Mouse (Mus musculus): ENCODE results near the gene Cd63. TPM values are rescaled to one million over a fixed set of nuclear protein-coding genes. Genes with fewer than 3 reads are reported as not detected.

Gene Cd63
- total RNA-seq, 2 experiments from 2014 or later, result 117 to 143 TPM

- no peak for DNase-seq
- intact Hi-C loops (cut with DNase I), result no loop called here
Measured at GRCm38 (mm10) chr10:128901409-128901808, 620 bp downstream of the Cd63 start.

- intact Hi-C loops (cut with DNase I), result no loop called here
- no peak for DNase-seq
Measured at GRCm38 (mm10) chr10:128902409-128902988, 1.7 kb downstream of the Cd63 start.

- no peak for DNase-seq
- intact Hi-C loops (cut with DNase I), result no loop called here
Measured at GRCm38 (mm10) chr10:128904812-128905211, 4.0 kb downstream of the Cd63 start.

- intact Hi-C loops (cut with DNase I), result no loop called here
Measured at GRCm38 (mm10) chr10:128908778-128909448, 8.1 kb downstream of the Cd63 start.

GRCm38 (mm10) chr10:128909567-128910028 is 8.8 kb downstream of the Cd63 start:
- intact Hi-C loops (cut with DNase I), result no loop called here

More at GRCm38 (mm10) chr10:128908778-128909448, 8.1 kb downstream of the Cd63 start:
- no peak for DNase-seq

GRCm38 (mm10) chr10:128910066-128910841 is 9.5 kb downstream of the Cd63 start:
- DNase-seq, result peak; percentile 51 to 69

More at GRCm38 (mm10) chr10:128909567-128910028, 8.8 kb downstream of the Cd63 start:
- DNase-seq, result peak; percentile 77 to 83

GRCm38 (mm10) chr10:128911430-128911829 is 10.6 kb downstream of the Cd63 start:
- intact Hi-C loops (cut with DNase I), result no loop called here
- DNase-seq, result no peak

More at GRCm38 (mm10) chr10:128910066-128910841, 9.5 kb downstream of the Cd63 start:
- intact Hi-C loops (cut with DNase I), result no loop called here

GRCm38 (mm10) chr10:128912268-128912667 is 11.5 kb downstream of the Cd63 start:
- no peak for DNase-seq
- intact Hi-C loops (cut with DNase I), result loop anchor here (2.0 kb wide), 1 partner anchor 33 kb away; no protein-coding TSS in a partner anchor

- intact Hi-C loops (cut with DNase I), result loop anchor here (2.0 kb wide), 1 partner anchor 32 kb away; no protein-coding TSS in a partner anchor
- DNase-seq, result no peak
Measured at GRCm38 (mm10) chr10:128912791-128913190, 12.0 kb downstream of the Cd63 start.

DNA sequence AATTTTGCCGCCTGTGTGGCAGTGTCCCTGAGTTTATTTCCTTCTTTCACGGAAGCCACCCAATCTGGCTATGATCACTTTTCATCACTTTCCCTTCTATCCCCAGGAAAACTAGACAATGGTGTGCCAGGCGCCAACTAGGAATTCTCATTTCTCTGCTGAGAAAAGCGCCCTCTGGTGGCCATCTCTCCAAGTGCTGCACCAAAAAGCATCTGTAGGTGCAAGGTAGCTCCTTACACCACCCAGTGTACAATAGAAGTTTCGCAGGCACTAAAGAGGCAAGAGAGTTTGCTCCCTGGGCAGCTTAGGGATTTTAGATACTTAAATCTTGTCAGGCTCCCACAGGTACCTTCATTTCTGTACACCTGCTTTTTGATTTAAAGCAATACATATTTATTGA is 12.4 kb downstream of the Cd63 start:
- peak; percentile 86 to 92 for DNase-seq
- intact Hi-C loops (cut with DNase I), result loop anchor here (2.0 kb wide), 1 partner anchor 32 kb away; no protein-coding TSS in a partner anchor

- DNase-seq, result no peak
- intact Hi-C loops (cut with DNase I), result loop anchor here (2.0 kb wide), 1 partner anchor 31 kb away; no protein-coding TSS in a partner anchor
Measured at GRCm38 (mm10) chr10:128913696-128914095, 12.9 kb downstream of the Cd63 start.

DNA sequence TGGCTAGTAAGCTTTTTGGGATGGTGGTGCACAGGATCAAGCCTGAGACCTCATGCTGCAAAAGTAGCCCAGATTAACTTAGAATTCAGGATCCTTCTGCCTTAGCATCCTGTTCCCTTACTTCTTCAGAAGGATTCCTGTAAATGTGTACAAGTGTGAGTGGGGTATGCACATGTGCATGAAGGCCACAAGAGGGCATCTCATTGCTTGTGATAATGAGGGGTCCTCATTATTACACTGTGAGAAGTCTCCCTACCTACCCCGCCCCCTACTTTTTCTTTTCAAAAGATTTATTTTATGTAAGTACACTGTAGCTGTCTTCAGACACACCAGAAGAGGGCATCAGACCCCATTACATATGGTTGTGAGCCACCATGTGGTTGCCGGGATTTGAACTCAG is 14.8 kb downstream of the Cd63 start:
- DNase-seq, result no peak
- intact Hi-C loops (cut with DNase I), result loop anchor here (5.0 kb wide), 1 partner anchor 62 kb away; no protein-coding TSS in a partner anchor

DNA sequence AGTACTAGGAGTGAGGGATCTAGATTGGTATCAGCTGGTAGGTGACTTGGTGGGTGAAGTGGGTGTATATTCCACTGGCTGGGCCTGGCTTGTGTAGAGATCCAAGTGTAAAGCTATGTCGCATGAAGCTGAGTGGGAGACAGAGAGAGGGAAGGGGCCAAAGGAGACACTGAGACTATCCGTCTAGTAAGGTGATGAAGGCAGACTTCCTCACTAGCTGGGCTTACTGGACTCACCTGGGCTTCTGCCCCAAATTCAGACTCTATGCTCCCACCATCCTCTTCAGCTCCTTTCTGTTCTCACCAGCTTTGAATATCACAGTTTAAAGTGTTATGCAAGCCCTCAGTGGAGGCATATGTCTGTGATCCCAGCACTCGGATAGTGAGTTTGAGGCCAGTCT is 15.9 kb downstream of the Cd63 start:
- DNase-seq, result no peak
- intact Hi-C loops (cut with DNase I), result loop anchor here (5.0 kb wide), 1 partner anchor 61 kb away; no protein-coding TSS in a partner anchor

DNA sequence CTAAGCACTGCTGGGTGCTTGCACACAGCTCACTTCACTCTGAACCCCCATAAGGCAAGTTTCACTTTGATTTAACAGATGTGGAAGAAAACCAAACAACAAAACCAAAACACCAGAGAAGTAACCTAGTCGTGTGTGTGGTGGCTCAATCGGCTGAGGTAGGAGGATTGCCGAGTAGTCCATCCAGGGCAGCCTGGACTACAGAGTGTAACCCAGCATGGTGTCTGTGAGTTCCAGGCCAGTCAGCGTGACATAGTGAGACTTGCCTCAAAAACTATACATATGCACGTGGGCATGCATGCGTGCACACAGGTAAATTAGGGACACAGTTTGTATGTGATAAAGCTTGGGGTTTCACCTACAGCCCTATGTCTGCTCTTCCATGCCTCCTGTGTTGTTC is 16.6 kb downstream of the Cd63 start:
- no peak for DNase-seq
- intact Hi-C loops (cut with DNase I), result loop anchor here (5.0 kb wide), 1 partner anchor 60 kb away; no protein-coding TSS in a partner anchor

DNA sequence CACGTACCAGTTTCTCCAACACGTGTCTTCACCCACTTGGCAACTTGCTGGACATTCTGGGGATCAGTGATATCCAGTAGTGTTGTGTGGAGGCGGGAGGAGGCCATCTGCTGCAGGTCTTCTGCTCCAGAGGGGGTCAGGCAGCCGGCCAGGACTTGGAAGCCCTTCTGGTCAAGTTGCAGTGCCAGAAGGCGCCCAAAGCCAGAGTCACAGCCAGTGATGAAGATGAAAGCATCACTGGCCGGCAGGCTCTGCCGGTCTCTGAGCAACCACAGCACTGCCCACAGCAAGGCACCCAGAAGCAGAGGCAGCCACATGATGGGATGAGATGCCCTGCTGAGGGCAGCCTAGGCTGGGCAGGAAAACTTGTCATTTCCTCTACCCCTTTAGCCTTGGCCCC is 17.5 kb downstream of the Cd63 start:
- DNase-seq, result peak; percentile 46 to 51
- intact Hi-C loops (cut with DNase I), result loop anchor here (5.0 kb wide), 1 partner anchor 59 kb away; no protein-coding TSS in a partner anchor

DNA sequence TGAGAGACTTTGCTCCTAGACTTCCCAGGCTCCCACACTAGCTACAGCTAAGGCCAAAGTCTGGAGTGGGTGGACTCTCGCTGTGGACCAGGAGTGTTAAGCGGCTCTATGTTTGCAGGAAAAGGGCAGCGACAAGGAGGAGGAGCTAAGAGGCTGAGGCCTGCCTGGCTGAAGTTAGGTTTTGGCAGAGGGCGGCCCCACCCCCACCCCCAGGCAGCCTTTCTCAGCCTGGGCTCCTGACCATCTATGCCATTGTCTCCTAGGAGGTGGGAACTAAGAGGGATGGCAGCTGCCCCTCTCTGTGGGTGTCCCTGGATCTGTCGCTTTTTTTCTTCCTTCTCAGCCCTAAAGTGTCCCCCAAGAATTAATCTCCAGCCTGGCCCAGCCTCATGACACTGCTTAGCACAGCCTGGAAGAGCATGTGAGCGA is 18.4 kb downstream of the Cd63 start:
- intact Hi-C loops (cut with DNase I), result loop anchor here (5.0 kb wide), 1 partner anchor 58 kb away; no protein-coding TSS in a partner anchor
- peak in 1 of 2 experiments; percentile 41 for DNase-seq

DNA sequence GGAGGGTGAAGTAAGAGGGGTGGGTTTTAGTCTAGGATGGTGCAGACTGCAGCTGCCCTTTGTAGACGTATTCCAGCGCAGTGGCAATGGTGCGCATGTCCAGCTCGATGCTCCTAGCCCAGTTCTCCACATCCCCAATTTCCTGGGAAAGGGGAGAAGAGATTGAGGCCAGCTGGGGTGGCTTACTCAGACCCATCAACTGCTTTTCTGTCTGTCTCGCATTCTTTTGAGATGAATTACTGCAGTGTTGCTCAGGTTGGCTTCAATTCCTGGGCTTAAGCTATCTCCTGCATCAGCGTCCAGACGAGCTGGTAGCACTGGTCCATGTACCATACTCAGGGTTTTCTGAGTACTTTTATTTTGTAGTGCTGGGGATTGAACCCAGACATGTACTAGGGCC is 19.2 kb downstream of the Cd63 start:
- intact Hi-C loops (cut with DNase I), result loop anchor here (5.0 kb wide), 1 partner anchor 57 kb away; no protein-coding TSS in a partner anchor
- no peak for DNase-seq

DNA sequence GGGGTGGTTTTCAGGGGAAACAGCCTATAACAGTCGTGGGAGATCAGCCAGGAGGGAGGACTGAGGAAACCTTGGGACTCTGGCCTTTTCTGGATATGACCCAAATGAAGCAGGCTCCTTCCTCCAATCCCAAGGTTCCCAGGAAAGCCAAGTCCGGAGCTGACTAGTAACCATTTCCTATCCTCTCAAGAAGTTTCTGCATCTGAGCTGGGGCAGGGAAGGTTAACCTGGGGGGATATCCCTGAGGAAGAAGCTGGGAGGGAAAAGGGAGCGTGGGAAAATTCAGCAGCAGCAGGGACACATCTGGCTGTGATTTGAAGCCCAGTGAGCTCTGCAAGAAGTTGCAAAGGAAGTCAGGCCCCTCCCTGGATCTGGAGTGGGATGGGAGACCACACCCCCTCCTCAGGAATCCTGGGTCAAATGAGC is 20.0 kb downstream of the Cd63 start:
- peak in 1 of 2 experiments; percentile 44 for DNase-seq
- intact Hi-C loops (cut with DNase I), result no loop called here

GRCm38 (mm10) chr10:128921251-128921650 is 20.5 kb downstream of the Cd63 start:
- intact Hi-C loops (cut with DNase I), result no loop called here
- DNase-seq, result no peak

Data from heart, postnatal 36 days (tissue).